Mouse (Mus musculus) C2C12 (cell line): ENCODE results near the gene Taf9.

Source experiments
- CEBPB ChIP-seq: IDR thresholded peaks from one replicate; pipeline ENCODE4 v1.6.1; 2011; ENCODE audit warnings: low read depth, mild to moderate bottlenecking, control low read depth, moderate library complexity
- CTCF ChIP-seq: IDR thresholded peaks from one replicate; pipeline ENCODE4 v1.5.1; 2011; ENCODE audit not compliant: control insufficient read depth, insufficient read depth, insufficient read length
- FOSL1 ChIP-seq: IDR thresholded peaks from one replicate; pipeline ENCODE4 v1.8.0; 2011; ENCODE audit warnings: mild to moderate bottlenecking, low read length; ENCODE audit not compliant: poor library complexity, insufficient read depth, severe bottlenecking
- MAX ChIP-seq: IDR thresholded peaks from one replicate; pipeline ENCODE4 v1.6.1; 2011; ENCODE audit warnings: mild to moderate bottlenecking, control low read depth
- MYOD1 ChIP-seq: IDR thresholded peaks from one replicate; pipeline ENCODE4 v1.6.1; 2011; ENCODE audit warnings: low read depth; ENCODE audit not compliant: control insufficient read depth, insufficient read length
- MYOG ChIP-seq: IDR thresholded peaks from one replicate; pipeline ENCODE4 v1.6.1; 2011; ENCODE audit not compliant: control insufficient read depth, insufficient read length; ENCODE audit errors: extremely low read depth
- USF1 ChIP-seq: IDR thresholded peaks from one replicate; pipeline ENCODE4 v1.6.1; 2011; ENCODE audit warnings: low read depth, mild to moderate bottlenecking, control low read depth, moderate library complexity

DNA sequence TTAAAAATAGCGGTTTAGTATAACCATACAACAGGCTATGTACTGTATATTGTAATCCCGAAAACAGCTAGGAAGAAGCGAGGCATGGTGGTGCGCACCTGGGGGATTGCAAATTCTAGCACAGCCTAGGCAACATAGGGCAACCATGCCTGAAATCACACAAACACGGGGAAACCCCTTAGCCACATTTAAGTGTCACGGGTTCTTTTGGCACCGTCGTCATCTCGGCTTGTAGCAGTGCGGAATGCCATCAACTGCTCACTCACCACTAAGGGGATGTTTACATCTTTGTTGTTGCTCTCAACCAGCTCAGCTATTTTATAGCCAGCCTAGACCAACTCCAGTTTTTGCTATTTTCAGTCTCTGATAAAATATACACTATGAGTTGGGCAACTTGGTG, 47.5 kb downstream of the Taf9 start:
- TF ChIP-seq CTCF (no peak), MAX (no peak), USF1 (no peak), FOSL1 (no peak), CEBPB (no peak), MYOG (no peak), MYOD1 (no peak)
